Mouse (Mus musculus) brain, adult 2 months (tissue): ENCODE measurements around the gene Trappc13.

Experiments used
- DNase-seq: peaks from one replicate; pipeline ENCODE4 v3.0.0; 2011; ENCODE audit warnings: low read depth, low spot score

Gene Trappc13

DNA sequence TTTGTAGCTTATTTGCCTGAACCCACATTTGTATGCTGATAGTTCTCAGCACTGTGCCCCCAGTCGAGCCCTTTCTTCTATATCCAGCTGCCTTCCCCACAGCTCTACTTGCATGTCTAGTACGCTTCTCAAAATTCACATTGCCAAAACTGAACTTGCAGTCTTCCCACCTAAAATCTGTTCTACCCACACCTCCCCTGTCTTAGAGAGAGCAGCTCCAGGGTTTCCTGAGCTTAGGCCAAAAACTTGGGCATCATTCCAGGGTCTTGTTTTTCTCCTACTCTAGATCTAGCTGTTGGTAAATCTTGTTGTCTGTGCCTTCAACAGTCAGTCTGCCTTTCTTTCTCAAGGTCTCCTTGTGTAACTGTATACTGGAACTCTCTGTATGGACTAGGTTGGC is 63.4 kb downstream of the Trappc13 start:
- peak; percentile 92 for DNase-seq

DNA sequence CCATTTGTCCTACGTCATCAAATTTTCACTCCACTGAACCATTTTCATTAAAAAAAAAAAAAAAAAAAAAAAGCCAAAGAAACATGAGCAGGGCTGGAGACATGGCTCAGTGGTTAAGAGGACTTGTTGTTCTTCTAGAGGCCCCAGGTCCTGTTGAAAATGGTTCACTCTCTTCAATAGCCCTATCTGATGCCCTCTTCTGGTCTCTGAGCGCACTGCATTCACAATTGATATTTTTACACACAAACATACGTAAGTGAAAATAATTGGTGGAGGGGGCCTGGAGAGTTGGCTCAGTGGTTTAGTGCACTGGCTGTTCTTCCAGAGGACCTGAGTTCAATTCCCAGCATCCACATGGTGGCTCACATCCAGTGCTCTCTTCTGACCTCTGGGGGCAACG is 64.5 kb downstream of the Trappc13 start:
- DNase-seq, result peak; percentile 37

DNA sequence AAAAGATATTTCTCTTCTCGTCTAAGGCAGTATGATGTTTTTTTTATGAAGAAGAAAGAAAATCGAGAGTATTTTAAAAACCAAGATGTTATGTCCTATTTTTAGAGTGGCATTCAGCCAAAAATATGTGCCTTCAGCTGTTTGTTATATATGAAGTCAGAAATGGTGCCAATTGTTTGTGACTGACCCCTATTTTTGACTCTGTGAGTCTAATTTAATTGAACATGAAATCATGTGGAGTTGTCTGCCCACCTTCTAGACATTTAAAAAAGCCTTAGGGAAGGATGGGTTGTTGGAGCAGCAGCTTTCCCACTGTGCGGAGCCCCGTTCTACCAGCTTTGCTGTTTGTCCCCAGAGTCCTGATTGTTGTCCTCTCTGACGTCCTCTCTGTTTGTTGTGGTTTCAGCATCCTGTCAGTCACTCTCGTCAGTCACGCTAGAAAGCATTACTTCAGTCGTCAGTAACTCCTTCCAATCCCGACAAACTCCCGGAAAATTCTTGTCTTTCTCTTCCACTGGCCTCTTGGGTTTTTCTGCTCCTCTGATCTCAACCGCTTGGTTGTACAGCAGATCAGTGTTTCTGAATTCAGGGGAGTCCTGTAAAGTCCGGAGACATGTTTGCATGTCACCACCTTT is 65.9 kb downstream of the Trappc13 start:
- peak; percentile 71 for DNase-seq

DNA sequence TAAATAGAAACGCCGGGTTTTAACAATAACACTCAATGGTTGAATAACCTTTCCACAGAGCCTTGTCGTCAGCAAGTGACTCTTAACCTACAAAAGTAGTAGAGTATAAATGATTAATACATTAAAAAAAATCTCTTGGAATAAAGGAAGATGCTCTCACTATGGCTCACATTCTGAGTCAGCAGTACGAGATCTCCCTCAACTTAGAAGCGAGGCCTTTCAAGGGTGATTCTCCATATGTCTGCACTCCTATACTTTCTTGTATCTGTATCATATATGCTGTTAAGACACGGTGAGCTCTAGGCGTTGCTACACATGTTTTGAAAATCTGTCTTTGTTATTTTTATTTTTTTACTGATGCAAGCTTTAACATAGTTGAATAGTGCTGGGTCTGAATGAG is 67.7 kb downstream of the Trappc13 start:
- DNase-seq, result peak; percentile 56

DNA sequence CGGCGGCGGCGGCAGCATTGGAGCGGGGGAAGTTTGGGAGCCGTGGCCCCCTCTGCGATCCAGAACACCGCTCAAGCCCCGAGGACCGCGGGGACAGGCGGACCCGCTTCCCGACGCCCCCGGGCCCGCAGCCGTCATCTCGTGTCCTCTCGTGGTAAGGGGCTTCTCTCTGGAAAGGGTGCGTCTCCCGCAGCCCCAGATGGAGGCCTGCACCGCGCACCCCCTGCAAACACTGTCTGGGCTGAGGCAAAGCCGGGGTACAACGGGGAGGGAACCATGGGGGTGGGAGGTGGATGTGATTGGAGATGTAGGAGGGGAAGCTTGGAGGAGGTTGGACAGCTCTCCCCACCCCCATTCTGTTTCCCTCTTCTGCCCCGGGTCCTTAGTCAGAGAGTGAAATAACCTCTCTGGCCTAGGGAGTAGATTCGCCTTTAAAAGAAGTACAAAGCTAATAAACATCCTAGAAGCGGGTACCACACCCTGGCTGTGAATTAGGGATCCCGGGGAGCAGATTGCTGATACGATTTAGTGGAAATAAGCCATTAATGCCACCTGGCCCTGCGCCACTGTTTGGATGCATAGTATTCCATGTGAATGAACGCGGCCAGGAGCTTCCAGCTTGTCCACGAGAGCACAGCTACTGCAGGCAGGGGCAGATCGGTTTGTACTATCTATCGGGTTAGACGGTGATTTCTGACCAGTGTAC is 68.3 kb downstream of the Trappc13 start:
- DNase-seq, result peak; percentile 78

DNA sequence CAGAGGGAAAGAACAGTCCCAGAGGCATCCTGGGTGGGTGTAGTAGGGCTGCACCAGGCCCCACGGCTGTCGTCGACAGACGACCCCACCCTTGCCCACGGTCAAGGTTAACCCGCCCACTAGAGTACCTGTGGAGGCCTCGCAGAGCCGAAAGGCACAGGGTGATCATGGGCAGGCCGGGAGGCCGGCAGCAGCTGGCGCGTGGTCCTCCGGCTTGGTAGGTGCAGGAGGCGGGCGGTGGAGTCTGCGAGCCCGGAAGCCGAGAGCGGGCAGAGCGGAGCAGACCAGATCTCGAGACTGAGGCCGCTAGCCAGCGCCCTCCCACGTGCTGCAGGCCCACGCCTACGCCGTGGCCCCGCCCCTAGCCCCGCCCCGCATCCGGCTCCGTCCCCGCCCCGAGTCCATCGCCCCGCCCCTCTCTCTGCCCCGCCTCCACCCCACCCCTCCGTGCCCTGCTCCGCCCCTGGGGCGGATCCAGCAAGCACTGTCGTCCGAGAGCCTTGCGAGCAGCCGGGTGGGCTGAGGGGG is 68.9 kb downstream of the Trappc13 start, which contains the start of the genes Nln and Sgtb:
Gene Nln (minus strand): TSS at position 327 of the 528 bp plus-strand sequence.
Gene Sgtb (plus strand): TSS at position 454 of the 528 bp plus-strand sequence.
- peak; percentile 94 for DNase-seq

DNA sequence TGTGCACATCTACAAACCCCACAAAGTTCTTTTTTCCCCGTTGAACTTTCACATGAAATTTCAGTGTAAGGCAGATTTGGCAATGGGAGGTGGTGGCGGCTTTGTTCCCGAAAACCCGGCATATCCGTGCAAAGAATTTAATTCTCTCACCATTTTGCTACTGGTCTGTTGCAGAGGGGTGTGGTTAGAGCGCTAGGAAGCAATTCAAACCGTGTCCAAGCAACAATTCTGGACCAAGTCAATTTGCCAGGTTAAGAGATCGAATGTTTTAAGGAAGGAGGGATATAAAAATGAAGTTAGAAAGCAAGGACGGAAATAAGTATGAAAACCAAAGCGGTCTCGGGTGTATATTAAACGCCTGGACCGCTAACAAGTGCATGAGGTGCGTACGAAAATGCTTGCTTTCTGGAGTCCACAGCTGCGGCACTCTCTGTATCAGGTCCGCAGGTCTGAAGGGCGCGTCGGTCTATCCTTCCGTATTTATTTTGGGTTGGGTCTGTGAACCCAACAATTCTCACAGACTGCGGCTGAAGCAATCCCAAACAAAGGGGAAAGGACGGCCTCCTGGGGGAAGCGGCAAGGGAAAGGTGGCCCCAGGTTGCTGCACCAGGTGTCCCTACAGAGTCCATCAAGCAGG is 69.5 kb downstream of the Trappc13 start:
- DNase-seq, result peak; percentile 46

DNA sequence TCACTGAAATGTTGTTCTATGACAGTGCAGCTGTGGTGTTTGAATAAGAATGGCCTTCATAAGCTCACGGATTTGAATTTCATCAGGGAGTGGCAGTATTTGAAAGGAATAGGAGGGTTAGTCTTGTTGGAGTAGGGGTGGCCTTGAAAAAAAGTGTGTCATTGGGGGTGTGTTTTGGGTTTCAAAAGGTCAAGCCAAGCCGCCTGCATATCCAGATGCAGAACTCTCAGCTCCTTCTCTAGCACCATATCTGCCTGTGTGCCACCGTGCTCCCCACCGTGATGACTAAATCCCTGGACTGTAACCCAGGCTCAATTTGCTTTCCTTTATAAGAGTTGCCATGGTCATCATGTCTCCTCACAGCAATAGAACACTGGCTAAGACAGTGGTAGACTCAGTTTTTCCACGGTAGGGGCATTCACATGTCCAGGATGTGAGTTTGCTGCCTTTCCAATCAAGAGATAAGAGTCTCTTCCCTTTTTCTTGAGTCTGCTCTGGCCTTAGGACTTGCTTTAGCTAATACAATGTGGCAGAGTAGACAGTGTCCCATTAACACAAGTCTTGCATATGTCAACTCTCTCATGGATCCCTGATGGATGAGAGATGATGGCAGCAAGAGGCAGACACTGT is 76.5 kb downstream of the Trappc13 start:
- DNase-seq, result no peak

DNA sequence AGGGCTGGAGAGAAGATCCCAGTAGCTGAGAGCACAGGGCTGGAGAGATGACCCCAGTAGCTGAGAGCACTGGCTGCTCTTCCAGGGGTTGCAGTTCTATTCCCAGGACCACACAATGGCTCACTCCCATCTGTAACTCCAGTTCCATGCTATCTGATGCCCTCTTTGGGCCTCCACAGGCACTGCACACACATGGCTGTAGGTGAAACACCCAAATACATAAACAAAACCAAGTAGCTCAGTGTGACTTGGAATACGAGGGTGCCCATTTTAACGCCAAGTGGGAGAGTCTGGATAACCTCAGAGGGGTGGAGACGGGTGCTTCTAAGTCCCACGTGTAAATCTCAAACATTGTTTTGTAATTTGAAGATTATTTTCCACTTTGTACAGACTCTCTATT is 77.9 kb downstream of the Trappc13 start:
- no peak for DNase-seq

DNA sequence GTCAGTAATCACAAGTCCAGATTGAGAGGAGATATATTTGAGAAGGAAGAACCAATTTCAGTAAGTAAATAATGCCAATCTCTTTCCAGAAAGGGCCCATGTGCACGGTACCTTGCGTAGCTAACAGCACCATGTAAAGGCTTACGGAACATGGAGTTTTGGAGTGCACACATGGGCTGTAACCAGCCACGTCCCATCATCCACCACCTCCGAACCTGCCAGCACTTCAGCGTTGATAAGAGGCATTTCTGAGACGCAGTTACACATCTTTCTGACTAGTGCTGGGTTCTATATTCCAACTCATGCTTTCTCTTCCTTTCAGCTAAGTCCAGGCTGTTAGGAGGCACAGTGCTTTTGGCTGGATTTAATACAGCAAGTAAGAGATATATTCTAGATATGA is 81.1 kb downstream of the Trappc13 start:
- no peak for DNase-seq

DNA sequence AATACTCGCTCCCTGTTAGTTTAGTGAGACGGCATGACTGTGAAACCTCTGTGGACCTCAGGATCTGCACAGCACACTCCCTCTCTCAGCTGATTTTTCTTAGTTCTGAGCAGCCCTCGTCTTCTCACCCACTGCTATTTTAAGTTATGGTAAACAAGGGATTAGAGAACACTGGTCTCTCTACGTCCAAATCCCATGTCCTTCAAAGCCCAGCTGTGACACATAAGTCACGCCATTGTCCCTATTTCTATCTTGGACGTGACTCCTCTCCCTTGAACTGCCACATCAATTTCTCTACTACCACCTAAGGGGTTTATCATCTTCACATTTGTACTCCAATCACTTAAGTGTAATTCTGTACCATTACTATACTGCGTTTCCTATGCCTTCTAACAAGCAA is 82.3 kb downstream of the Trappc13 start:
- no peak for DNase-seq

DNA sequence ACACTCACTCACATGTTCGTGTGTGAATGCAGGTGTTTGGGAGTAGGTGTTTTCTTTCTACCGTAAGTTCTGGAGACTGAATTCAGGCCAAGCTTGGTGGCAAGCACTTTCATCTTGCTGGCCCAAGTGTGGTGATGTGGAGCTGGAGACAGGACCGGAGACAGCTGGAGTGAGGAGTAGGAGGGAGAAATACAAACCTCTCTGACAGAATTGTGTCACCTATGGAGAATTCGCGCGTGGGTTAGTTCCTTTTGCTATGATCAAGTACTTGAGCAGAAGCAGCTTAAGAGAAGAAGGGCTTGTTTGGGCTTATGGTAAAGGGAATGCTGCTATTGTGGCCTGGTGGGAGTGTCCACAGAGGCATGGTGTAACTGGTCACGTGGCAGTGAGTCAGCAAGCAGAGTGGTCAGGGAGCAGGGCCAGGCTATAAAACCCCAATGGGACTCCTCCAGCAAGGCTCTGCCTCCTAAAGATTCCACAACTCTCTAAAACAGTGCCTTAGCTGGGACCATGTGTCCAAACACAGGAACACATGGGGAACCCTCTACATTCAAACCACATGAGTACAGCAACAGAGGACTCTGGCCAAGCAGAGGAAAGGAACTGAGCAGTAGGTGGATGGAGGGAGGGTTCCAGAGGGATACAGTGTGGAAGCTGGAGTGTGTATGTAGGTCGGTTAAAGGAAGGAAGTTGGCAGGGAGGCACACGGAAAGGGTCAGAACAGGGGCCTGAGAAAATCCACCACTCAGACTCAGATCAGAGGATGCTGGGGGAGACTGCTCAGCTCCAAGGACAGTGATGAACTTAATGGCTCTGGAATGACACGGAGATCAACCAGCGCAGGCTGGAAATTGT is 83.5 kb downstream of the Trappc13 start:
- peak; percentile 58 for DNase-seq
